Comparison of ENCODE assay signal across 18 mouse cellular contexts in the genomic region with DNA sequence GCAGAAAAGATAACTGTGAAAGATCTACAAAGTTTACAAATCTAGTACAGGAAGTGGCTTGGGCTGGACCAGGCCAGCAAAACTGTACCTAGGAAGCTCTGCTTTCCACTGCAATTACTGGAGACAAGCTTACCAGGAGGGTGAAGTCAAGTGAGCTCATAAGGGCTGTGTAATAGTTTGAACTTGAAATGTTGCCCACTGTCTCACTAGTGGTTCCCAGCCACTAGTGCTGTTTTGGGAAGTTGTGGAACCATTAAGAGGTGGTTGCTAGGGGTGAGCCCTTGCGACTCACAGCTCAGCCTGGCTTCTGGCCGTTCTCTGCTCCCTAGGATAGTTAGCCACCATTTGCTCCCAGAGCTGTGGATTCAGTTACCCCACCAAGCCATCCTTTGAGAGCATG.
"Had no signal": no experiment of that assay in that cellular context is flagged by ENCODE, and none has a peak within 500 bp of the region (broad histone marks: within the 10 kb centered on the region; RNA-seq: fewer than 3 reads in every experiment).

No protein-coding gene starts in this region.

- ATAC-seq: liver, postnatal 0 days; midbrain, embryonic 16.5 days had no signal

- H3K9ac ChIP-seq: liver, postnatal 0 days; lung, embryonic 15.5 days; midbrain, embryonic 12.5 days; neural tube, embryonic 12.5 days; stomach, embryonic 15.5 days had no signal

- H3K4me1 ChIP-seq: lung, embryonic 15.5 days; midbrain, embryonic 10.5 days; midbrain, embryonic 12.5 days; neural tube, embryonic 12.5 days; stomach, embryonic 15.5 days had no signal

- H3K9me3 ChIP-seq: lung, embryonic 15.5 days; midbrain, embryonic 10.5 days; midbrain, embryonic 12.5 days; neural tube, embryonic 12.5 days; stomach, embryonic 15.5 days had no signal

- H3K27me3 ChIP-seq: lung, embryonic 15.5 days; midbrain, embryonic 12.5 days; neural tube, embryonic 12.5 days; stomach, embryonic 15.5 days had no signal

- H3K4me3 ChIP-seq: lung, embryonic 15.5 days; midbrain, embryonic 10.5 days; midbrain, embryonic 12.5 days; myocyte; neural tube, embryonic 12.5 days; stomach, embryonic 15.5 days had no signal

- H3K4me2 ChIP-seq: lung, embryonic 15.5 days; midbrain, embryonic 12.5 days; neural tube, embryonic 12.5 days; stomach, embryonic 15.5 days had no signal

- H3K27ac ChIP-seq: lung, embryonic 15.5 days; macrophage; midbrain, embryonic 10.5 days; midbrain, embryonic 12.5 days; neural tube, embryonic 12.5 days; stomach, embryonic 15.5 days; stomach, postnatal 0 days had no signal

- DNase-seq: liver, postnatal 0 days; lung, adult 2 months; lung, postnatal 10 days; lung, postnatal 36 days; midbrain, embryonic 14.5 days; right cerebral cortex, postnatal 14 days; thymus, adult 2 months; thymus, postnatal 25 days; thymus, postnatal 4 days had no signal

- H3K36me3 ChIP-seq: lung, embryonic 15.5 days; midbrain, embryonic 10.5 days; midbrain, embryonic 12.5 days; neural tube, embryonic 12.5 days; stomach, embryonic 15.5 days had no signal
